Mouse (Mus musculus) 3T3-L1 (cell line): ENCODE results near the gene Helt.

Experiments
- DNase-seq: peaks from one replicate; pipeline ENCODE4 v3.0.0-alpha.2; 2015; ENCODE audit warnings: low read depth, low spot score

The Helt gene

GRCm38 (mm10) chr8:46294181-46294892 lies at the start of gene Helt:
Helt (minus strand) TSS chr8:46294671.
- no peak for DNase-seq

DNA sequence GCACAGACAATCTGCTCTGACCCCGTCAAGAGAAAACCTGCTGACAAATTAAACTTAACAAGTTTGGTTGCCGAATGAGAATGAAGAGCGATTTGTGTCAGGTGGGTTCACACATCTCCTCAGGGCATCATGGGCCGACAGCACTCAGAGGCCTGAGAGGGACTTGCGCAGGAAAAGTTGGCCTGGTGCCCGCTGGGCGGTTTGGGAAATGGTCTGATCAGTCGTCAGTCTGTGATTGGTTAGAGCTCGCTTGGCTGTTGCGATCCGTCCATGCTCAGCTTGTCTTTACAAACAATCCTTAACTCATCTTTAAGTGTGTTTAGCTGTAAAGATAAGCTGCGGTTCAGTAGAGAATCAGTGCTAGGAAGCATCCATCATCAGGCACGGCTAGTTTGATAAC lies 47.8 kb upstream of the Helt start:
- no peak for DNase-seq

GRCm38 (mm10) chr8:46340381-46341273 lies 46.2 kb upstream of the Helt start:
- DNase-seq: no peak

DNA sequence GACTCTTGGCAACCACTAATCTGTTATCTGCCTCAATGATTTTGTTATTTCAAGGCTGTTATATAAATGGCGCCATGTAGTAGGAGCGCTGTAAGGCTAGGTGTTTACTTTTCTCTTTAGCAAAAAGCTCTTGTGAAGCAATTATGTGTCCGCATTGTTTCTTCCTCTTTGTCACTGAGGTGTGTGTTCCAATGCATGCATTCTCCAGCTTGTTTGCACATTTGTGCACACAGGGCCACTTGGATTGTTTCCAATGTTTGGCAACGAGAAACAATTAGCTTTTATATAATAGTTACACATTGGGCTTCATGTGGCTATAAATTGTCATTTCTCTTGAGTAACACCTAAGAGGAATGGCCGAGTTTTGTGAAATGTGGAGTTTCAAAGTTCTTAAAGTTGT lies 44.8 kb upstream of the Helt start:
- DNase-seq: no peak

DNA sequence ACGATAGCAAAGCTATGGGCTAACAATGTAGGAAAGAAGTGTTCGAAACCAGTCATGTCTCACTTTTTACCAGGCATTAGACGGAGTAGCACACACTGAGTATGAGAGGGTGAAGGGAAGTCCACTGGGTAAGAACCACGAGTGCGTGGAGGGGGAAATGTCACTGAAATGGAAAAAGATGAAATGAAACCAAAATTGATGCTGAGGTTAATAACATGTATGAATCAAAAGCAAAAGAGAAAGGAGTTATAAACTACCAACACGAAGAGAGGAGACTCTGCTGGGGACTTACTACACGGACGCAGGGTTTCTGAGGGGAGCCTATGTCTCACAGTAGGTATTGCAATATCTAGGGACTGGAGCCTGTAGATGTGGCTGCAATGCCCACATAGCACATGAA lies 41.9 kb upstream of the Helt start:
- no peak for DNase-seq

- DNase-seq: no peak
Observed at GRCm38 (mm10) chr8:46332389-46333061, 38.1 kb upstream of the Helt start.

DNA sequence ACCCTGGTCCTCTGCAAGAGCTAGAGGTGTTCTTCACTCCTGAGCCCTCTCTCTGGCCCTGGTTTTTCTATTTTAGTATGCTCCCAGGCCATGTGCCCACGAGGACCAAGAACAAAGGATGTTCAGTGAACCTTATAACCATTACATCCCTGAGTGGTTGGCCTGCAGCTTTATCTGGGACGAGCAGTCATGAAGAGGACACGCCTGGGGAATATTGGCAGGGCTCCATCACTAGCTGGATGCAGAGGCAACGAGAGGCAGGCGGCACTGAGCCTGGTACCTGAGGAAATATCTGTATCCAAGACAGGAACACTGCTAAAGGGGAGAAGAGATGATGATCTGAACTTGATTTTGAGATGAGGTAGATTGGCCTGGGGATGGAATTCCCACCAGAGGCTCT lies 37.3 kb upstream of the Helt start:
- no peak for DNase-seq

DNA sequence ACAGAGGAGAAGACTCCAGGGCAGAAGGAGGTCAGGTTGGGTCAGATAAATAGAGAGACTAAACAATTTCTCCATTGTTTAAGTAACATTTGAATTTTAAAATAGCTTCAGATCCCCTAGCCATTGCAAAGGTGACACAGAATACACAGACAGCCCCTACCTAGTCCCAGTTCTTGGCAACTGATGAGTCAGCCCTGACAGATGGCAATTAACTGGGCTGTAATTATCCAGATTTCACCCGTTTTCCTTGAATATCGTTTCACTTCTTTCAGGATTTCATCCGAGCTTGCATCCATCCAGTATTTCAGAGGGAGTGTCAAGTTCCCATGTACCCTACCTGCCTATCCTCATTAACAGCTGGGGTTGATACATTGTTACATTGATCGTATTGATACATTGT lies 34.9 kb upstream of the Helt start:
- DNase-seq: no peak

DNA sequence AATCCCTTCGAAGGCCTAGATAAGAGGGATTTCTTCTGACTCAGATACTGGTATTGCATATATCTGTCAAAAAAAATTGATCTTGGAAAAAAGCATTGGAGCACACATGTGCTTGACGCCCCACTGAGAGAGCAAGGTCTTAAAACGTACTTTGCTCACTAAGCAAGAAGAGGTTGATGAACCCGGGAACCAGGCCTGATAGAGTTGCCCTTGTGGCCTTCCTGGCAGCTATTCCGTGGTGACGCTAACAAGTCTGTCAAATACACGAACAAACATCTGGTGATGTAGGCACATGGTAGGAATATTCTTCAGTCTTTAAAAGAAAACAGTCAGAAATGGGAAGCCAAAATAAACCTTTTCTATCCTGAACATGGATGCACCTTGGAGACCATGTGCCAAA lies 32.8 kb upstream of the Helt start:
- no peak for DNase-seq

- DNase-seq: no peak
Observed at GRCm38 (mm10) chr8:46326715-46327114, 32.2 kb upstream of the Helt start.

DNA sequence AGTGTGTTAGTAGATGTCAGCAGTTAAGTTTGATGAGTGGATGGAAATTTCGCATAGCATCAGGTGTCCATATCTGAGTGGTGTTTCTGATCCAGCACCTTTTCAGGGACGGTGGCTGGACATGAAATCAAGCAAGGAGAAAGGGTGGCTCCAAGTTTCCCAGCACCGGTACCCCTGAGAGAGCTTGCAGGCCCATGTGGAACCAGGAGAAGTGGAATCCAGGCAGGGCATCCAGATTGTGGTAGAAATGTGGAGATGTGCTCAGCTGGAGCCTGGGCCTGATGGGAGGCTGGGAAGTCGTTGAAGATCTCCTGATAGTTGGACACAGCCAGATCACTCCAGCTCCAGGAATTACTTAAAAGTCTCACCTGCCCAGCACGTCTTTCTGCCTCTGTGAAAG lies 30.2 kb upstream of the Helt start:
- DNase-seq: no peak

DNA sequence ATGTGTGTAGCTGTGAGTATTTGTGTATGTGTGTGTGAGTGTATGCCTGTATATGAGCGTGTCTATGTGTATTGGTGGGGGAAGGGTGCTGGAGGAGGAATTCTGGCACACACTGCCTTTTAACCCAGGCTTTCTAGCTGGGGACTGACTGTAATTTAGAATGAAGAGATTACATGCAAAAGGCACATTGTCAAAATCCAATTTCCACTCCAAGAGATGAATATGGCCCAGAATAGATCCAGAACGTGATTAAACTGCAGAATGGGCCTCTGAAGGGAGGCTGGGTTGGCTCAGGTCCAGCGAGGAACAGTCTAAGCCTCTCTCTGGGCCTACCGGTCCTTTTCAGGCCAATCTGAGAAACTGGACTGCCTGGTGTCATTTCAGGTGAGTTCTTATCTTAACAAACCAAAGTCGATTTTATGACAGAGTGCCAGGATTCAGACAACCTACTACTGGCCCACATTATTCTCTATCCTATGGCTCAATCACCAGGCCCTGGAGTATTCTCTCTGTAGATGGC lies 29.3 kb upstream of the Helt start:
- no peak for DNase-seq

GRCm38 (mm10) chr8:46322833-46323232 lies 28.4 kb upstream of the Helt start:
- DNase-seq: peak; percentile 29

GRCm38 (mm10) chr8:46322421-46322820 lies 27.9 kb upstream of the Helt start:
- no peak for DNase-seq

- DNase-seq: peak; percentile 42
Observed at GRCm38 (mm10) chr8:46318802-46319201, 24.3 kb upstream of the Helt start.

DNA sequence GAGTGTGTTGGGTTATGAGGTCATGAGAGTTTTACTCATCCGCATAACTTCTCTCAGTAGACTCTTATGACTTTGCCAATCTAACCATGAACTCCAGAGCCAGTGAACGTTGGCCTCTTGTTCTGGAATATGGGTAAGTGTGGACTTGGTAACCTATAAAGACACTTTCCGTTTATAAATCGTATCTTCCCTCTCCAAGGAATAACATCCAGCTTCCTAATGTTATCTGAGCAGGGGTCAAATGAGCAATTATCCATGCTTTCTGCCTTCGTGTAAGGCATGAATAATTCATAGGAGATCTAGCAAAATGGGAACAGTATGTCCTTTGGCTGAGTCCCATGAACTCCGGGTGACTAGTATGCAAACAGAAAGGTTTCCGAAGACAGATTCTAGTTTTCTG lies 22.7 kb upstream of the Helt start:
- DNase-seq: no peak

DNA sequence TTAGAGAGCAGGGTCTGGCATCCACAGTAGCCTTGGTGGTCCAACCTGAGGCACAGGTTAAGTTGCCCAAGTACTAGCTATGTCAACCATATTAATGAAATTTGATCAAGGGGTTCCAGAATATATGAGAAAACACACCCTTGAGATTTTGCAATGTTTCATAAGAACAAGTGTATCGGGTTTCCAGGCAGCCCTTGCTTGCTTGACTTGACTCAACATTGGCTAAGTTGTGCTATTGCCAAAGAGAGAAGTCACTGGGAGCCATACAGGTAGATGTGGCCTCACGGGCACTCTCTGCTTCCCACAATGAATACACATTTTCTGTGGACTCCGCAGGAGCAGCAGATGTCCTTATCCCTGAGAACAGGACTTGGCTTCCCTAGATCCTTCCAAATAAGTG lies 19.3 kb upstream of the Helt start:
- DNase-seq: no peak

DNA sequence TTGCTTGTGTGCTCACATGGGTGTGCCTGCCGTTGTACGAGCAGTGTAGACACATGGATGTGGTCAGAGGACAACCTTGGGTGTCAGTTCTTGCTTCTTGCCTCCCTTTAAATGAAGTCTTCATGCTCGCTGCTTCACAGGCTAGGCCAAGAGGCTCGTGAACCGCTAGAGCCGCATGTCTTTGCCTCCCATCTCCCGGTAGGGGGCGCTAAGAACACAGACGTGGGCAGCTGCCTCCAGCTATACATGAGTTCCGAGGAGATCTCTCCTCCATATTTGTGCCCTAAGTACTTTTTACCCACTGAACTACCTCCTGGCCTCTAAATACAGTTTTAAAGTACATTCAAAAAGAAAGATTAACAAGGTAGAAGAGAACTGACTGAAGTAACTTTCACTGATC lies 16.7 kb upstream of the Helt start:
- DNase-seq: peak; percentile 92

DNA sequence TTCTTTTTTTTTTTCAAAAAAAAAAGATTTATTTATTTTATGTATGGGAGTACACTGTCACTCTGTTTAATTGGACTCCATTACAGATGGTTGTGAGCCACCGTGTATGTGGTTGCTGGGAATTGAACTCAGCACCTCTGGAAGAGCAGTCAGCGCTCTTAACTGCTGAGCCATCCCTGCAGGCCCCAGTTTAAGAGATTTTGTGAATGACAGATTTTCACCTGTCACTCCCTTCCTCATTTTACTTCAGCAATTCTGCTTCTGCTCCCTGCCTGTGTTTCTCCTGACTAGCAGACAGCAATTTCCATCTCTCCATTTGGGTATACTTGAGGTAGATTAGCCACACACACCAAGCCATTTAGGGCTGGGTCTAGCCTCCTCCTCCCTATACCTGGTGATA lies 13.7 kb upstream of the Helt start:
- DNase-seq: no peak

DNA sequence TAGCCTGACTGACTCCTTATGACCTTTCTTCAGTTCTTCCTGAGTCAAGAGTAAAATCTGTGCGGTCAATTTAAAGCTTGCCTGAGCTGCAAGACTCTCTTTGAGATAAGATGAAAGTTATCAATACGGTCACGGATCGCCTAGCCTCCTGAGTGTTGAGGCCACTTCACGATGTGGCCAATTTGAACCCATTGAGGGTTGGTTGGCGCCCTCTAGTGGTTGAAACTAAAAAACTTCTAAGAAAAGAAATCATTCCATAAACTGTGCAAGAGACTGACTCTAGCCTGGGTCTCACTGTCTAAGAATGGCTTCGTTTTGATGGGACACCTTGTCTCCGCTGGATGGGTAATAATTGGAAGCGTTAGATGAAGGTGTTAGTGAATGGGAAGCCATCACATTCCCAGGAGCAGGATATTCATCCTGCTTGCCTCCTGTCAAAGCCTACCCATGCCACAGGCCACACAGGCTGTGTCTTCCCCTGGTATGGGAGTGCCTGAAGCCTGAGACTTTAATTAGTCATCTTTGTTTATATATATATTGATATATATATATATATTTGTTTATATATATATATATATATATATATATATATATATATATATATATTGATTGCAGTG lies 11.4 kb upstream of the Helt start:
- DNase-seq: peak; percentile 80

GRCm38 (mm10) chr8:46302121-46302520 lies 7.7 kb upstream of the Helt start:
- DNase-seq: no peak

DNA sequence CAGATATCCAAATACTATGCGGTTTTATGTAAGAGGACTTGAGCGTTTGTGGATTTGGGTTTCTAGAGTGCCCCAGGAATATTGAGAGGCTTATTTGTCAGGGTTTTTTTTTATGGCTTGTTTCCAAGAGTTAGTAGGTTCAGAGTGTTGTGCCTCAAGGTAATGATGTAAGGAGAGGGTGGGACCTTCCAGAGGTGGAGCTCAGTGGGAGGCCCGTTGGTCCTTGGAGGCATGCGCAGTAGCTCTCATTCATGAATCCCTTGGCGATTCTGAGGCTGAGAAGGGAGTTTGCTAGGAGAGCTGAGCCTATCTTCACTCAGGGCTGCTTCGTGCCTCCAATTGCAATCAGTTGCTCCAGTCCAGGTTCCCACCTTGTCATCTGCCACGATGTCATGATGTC lies 4.4 kb upstream of the Helt start:
- DNase-seq: no peak
